Mouse (Mus musculus): ENCODE results near the gene Disp3. TPM values are rescaled to one million over a fixed set of nuclear protein-coding genes. Genes with fewer than 3 reads are reported as not detected.

The Disp3 gene
- polyA plus RNA-seq, 1 experiment = 20.1 TPM

GRCm38 (mm10) chr4:148204061-148204872, 83.5 kb downstream of the Disp3 start:
- Histone ChIP-seq H3K4me3 (ENCODE audit: insufficient read depth, low read length) (no peak overlapping the region), H3K27ac (ENCODE audit: insufficient read depth, low read length) (no peak overlapping the region), H3K4me1 (ENCODE audit: control insufficient read depth, insufficient read depth, low read length) (no peaks in the 10 kb centered on the region)
- TF ChIP-seq POLR2A (IDR thresholded peaks at IDR 0.05; ENCODE audit: extremely low read depth, insufficient read depth, low read length) (no peak), CTCF (IDR thresholded peaks at IDR 0.05; ENCODE audit: extremely low read depth, insufficient read depth, low read length) (no peak)

GRCm38 (mm10) chr4:148203557-148203956, 84.2 kb downstream of the Disp3 start:
- TF ChIP-seq CTCF (IDR thresholded peaks at IDR 0.05; ENCODE audit: extremely low read depth, insufficient read depth, low read length) (no peak), POLR2A (IDR thresholded peaks at IDR 0.05; ENCODE audit: extremely low read depth, insufficient read depth, low read length) (no peak)
- no peak overlapping the region for H3K27ac ChIP-seq (ENCODE audit: insufficient read depth, low read length)
- no peaks in the 10 kb centered on the region for H3K4me1 ChIP-seq (ENCODE audit: control insufficient read depth, insufficient read depth, low read length)
- no peak overlapping the region for H3K4me3 ChIP-seq (ENCODE audit: insufficient read depth, low read length)

GRCm38 (mm10) chr4:148198721-148199120, 89.0 kb downstream of the Disp3 start:
- no peak overlapping the region for H3K27ac ChIP-seq (ENCODE audit: insufficient read depth, low read length)
- TF ChIP-seq CTCF (IDR thresholded peaks at IDR 0.05; ENCODE audit: extremely low read depth, insufficient read depth, low read length) = no peak
- no peak for TF ChIP-seq POLR2A (IDR thresholded peaks at IDR 0.05; ENCODE audit: extremely low read depth, insufficient read depth, low read length)
- no peaks in the 10 kb centered on the region for H3K4me1 ChIP-seq (ENCODE audit: control insufficient read depth, insufficient read depth, low read length)
- no peak overlapping the region for H3K4me3 ChIP-seq (ENCODE audit: insufficient read depth, low read length)

- Histone ChIP-seq H3K4me3 (ENCODE audit: insufficient read depth, low read length) (no peak overlapping the region), H3K4me1 (ENCODE audit: control insufficient read depth, insufficient read depth, low read length) (no peaks in the 10 kb centered on the region), H3K27ac (ENCODE audit: insufficient read depth, low read length) (no peak overlapping the region)
- no peak for TF ChIP-seq CTCF (IDR thresholded peaks at IDR 0.05; ENCODE audit: extremely low read depth, insufficient read depth, low read length)
Observed at GRCm38 (mm10) chr4:148194400-148194799, 93.4 kb downstream of the Disp3 start.

- Histone ChIP-seq H3K4me1 (ENCODE audit: control insufficient read depth, insufficient read depth, low read length) (no peaks in the 10 kb centered on the region), H3K27ac (ENCODE audit: insufficient read depth, low read length) (no peak overlapping the region), H3K4me3 (ENCODE audit: insufficient read depth, low read length) (no peak overlapping the region)
- no peak for TF ChIP-seq CTCF (IDR thresholded peaks at IDR 0.05; ENCODE audit: extremely low read depth, insufficient read depth, low read length)
- TF ChIP-seq POLR2A (IDR thresholded peaks at IDR 0.05; ENCODE audit: extremely low read depth, insufficient read depth, low read length) = no peak
Observed at GRCm38 (mm10) chr4:148192707-148193245, 95.0 kb downstream of the Disp3 start.

Other genes with a start within 250 kb of the Disp3 start
- 44.6 and 45.0 TPM in 2 replicates for gene Clcn6, start 249.1 kb downstream of the Disp3 start, polyA plus RNA-seq (2012; rRNA removed)
- 32.2 and 34.2 TPM in 2 replicates for gene Mthfr, start 248.9 kb downstream of the Disp3 start, polyA plus RNA-seq (2012; rRNA removed)
- gene Agtrap, start 199.9 kb downstream of the Disp3 start, polyA plus RNA-seq (2012; rRNA removed) = 5.8 and 6.1 TPM in 2 replicates
- 24.2 and 25.2 TPM in 2 replicates for gene Mad2l2, start 157.6 kb downstream of the Disp3 start, polyA plus RNA-seq (2012; rRNA removed)
- 0.42 and 0.45 TPM in 2 replicates for gene Draxin, start 157.3 kb downstream of the Disp3 start, polyA plus RNA-seq (2012; rRNA removed)
- 38.5 and 41.3 TPM in 2 replicates for gene Fbxo6, start 135.8 kb downstream of the Disp3 start, polyA plus RNA-seq (2012; rRNA removed)
- 236 and 238 TPM in 2 replicates for gene Fbxo44, start 127.5 kb downstream of the Disp3 start, polyA plus RNA-seq (2012; rRNA removed)
- gene Fbxo2, start 127.3 kb downstream of the Disp3 start, polyA plus RNA-seq (2012; rRNA removed) = 139 and 142 TPM in 2 replicates
- 9.4 and 9.6 TPM in 2 replicates for gene Ubiad1, start 156.8 kb upstream of the Disp3 start, polyA plus RNA-seq (2012; rRNA removed)
- gene Mtor, start 160.6 kb upstream of the Disp3 start, polyA plus RNA-seq (2012; rRNA removed) = 30.7 and 30.9 TPM in 2 replicates
- gene Angptl7, start 212.5 kb upstream of the Disp3 start, polyA plus RNA-seq (2012; rRNA removed) = 0.23 TPM in 2 replicates